ENCODE assay signal across 14 mouse cellular contexts in the genomic region with DNA sequence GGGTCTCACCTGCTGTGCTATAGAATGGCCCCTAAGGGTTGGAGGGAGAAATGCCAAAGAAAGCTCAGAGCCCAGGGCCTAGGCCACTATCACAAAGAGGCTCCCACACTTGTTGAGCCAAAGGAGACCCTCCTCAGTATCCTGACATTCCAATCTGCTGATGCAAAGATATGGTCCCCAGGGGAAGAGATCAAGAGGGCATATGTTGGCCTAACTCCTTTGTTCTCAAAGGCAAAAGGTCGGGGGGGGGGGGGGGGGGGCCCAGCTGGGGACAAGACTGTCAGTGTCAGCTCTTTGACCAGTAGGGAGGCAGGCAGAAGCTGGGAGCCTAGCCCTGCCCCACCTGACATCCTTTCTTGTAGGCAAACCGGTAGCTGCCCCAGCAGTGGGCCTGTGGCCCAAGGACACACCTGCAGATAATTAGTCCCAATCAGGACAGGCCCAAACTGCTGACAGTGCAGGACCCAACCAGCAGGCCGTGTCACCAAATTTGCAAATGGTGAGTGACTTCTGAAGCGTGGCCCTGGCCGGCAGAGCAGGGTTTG.
A peak's percentile ranks its signal among the peaks of the same experiment; 100 is the strongest.
DNase-seq lines count a peak whose midpoint lies in the region; ATAC-seq and TF ChIP-seq lines count a peak whose summit lies in the region.
"Had no signal": no experiment of that assay in that cellular context is flagged by ENCODE, and none has a peak within 500 bp of the region (broad histone marks: within the 10 kb centered on the region; RNA-seq: fewer than 3 reads in every experiment).

No protein-coding gene starts in this region.

- H3K4me2 ChIP-seq in lung, embryonic 14.5 days: no peak overlapping the region
- no peak overlapping the region for H3K4me2 ChIP-seq in kidney, embryonic 14.5 days (replicated peaks; ENCODE audit: low read depth, low read length)
- H3K4me2 ChIP-seq: forebrain, embryonic 12.5 days; heart, embryonic 13.5 days; limb, embryonic 13.5 days had no signal

- no peaks in the 10 kb centered on the region for H3K36me3 ChIP-seq in lung, embryonic 14.5 days (ENCODE audit: insufficient read depth)
- no peaks in the 10 kb centered on the region for H3K36me3 ChIP-seq in kidney, embryonic 14.5 days (ENCODE audit: control insufficient read depth, insufficient read depth, low read length)
- H3K36me3 ChIP-seq: forebrain, embryonic 12.5 days; heart, embryonic 13.5 days; limb, embryonic 13.5 days had no signal

- no peak overlapping the region for H3K9ac ChIP-seq in lung, embryonic 14.5 days
- H3K9ac ChIP-seq in kidney, embryonic 14.5 days (ENCODE audit: low read depth, low read length): no peak overlapping the region
- H3K9ac ChIP-seq: forebrain, embryonic 12.5 days; heart, embryonic 13.5 days; limb, embryonic 13.5 days had no signal

- peak; percentile 56; the same call in 1 of the 2 replicates for ATAC-seq in lung, embryonic 14.5 days (ENCODE audit: insufficient read depth)
- peak; percentile 57; the same call in 1 of the 2 replicates for ATAC-seq in kidney, embryonic 14.5 days (ENCODE audit: low FRiP score, low TSS enrichment)
- no peak for ATAC-seq in granulocyte monocyte progenitor cell, adult 5-6 weeks (replicated peaks; ENCODE audit: poor library complexity, severe bottlenecking)
- ATAC-seq: lung, postnatal 0 days had no signal

- 0 out of 2 replicates have a peak, but pooled peaks cover 2% of the 10 kb centered on the region for H3K4me1 ChIP-seq in lung, embryonic 14.5 days (ENCODE audit: insufficient read depth)
- peaks cover 8% of the 10 kb centered on the region; the same call in 1 of the 2 replicates for H3K4me1 ChIP-seq in kidney, embryonic 14.5 days (ENCODE audit: control insufficient read depth, insufficient read depth, low read length)

- no peaks in the 10 kb centered on the region for H3K27me3 ChIP-seq in lung, embryonic 14.5 days (ENCODE audit: insufficient read depth, low read length)
- no peaks in the 10 kb centered on the region for H3K27me3 ChIP-seq in kidney, embryonic 14.5 days (ENCODE audit: control insufficient read depth, insufficient read depth, low read length)
- H3K27me3 ChIP-seq: forebrain, embryonic 12.5 days had no signal

- H3K27ac ChIP-seq in lung, embryonic 14.5 days (ENCODE audit: low read depth): peak overlapping the region; percentile 36; the same call in 1 of the 2 replicates
- H3K27ac ChIP-seq in kidney, embryonic 14.5 days (ENCODE audit: low read depth, low read length): no peak overlapping the region
- H3K27ac ChIP-seq: forebrain, embryonic 12.5 days; heart, embryonic 13.5 days; limb, embryonic 13.5 days had no signal

- WGBS in lung, embryonic 14.5 days: 30% methylated on average over 4 of the region's 5 CpGs
- WGBS in kidney, embryonic 14.5 days: 18% methylated on average over 4 of the region's 5 CpGs

- no peak for TF ChIP-seq CTCF in lung, embryonic 14.5 days (IDR thresholded peaks at IDR 0.05; ENCODE audit: low read depth)

- H3K4me3 ChIP-seq in lung, embryonic 14.5 days (ENCODE audit: low read depth, low read length): no peak overlapping the region
- H3K4me3 ChIP-seq in kidney, embryonic 14.5 days (ENCODE audit: low read length): no peak overlapping the region
- H3K4me3 ChIP-seq: forebrain, embryonic 12.5 days; heart, embryonic 13.5 days; limb, embryonic 13.5 days had no signal

- no peaks in the 10 kb centered on the region for H3K9me3 ChIP-seq in lung, embryonic 14.5 days (ENCODE audit: low read depth, low read length)
- no peaks in the 10 kb centered on the region for H3K9me3 ChIP-seq in kidney, embryonic 14.5 days (ENCODE audit: control insufficient read depth, low read length)
- H3K9me3 ChIP-seq: forebrain, embryonic 12.5 days; heart, embryonic 13.5 days; limb, embryonic 13.5 days had no signal

- DNase-seq in lung, embryonic 14.5 days: peak; percentile 13
- no peak for DNase-seq in lung, postnatal 36 days
- DNase-seq in embryo, embryonic 10 days (ENCODE audit: low spot score): peak; percentile 51
- DNase-seq in retina, embryonic 14.5 days (ENCODE audit: low spot score): peak; percentile 34
- DNase-seq in heart, adult 9 months (ENCODE audit: low spot score in 2 of 2): no peak
- DNase-seq in heart, postnatal 4 days: no peak
- DNase-seq: adrenal gland, adult 8-10 months; layer of hippocampus, adult 9-11 months had no signal

Comparison
In these comparisons a context has a peak if more than half of its experiments do, and no peak if none do; other contexts are left out.
1. DNase-seq: peak in lung, embryonic 14.5 days (single experiment), embryo, embryonic 10 days (single experiment) and retina, embryonic 14.5 days (single experiment); none in lung, postnatal 36 days (single experiment), heart, adult 9 months (0 of 2) and heart, postnatal 4 days (single experiment).